In the genomic region with DNA sequence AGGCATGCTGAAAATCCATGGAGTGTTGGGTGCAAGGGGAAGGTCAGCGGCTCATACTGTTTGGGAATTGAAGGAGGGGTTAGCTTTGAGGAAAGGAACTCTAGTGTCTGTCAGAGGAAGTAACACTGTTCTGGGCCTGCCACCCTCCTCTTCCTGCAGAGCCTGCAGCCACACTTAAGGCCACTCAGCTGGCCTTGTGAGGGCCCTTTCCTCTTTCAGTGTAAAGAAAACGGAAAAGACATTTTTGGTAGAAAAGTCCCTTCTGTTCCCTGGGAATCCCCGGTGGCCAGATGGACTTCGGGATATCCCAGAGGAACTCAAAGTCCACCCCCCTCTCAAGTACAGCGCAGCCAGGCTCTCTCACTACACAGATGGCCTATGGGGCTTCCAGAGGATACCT, we compare ENCODE assay signal across 18 mouse cellular contexts. TPM values are rescaled to one million over a fixed set of nuclear protein-coding genes. Genes with fewer than 3 reads are reported as not detected.
DNase-seq lines count a peak whose midpoint lies in the region; ATAC-seq and TF ChIP-seq lines count a peak whose summit lies in the region.
"Had no signal": no experiment of that assay in that cellular context is flagged by ENCODE, and none has a peak within 500 bp of the region (broad histone marks: within the 10 kb centered on the region; RNA-seq: fewer than 3 reads in every experiment).

No protein-coding gene starts in this region.

- H3K9ac ChIP-seq in hindbrain, embryonic 13.5 days, result 0 out of 2 replicates have a peak overlapping the region, but pooled peaks have one; percentile 29
- H3K9ac ChIP-seq: lung, embryonic 14.5 days; neural tube, embryonic 13.5 days had no signal

- DNase-seq in hindbrain, embryonic 10.5 days (ENCODE audit: low spot score), result no peak
- peak; percentile 3 to 46 for DNase-seq in kidney, postnatal 25 days
- no peak for DNase-seq in left cerebral cortex, adult 11 months (ENCODE audit: low spot score)
- DNase-seq: cerebellum, postnatal 25 days; lung, embryonic 14.5 days had no signal

- H3K9me3 ChIP-seq in hindbrain, embryonic 13.5 days, result no peaks in the 10 kb centered on the region
- H3K9me3 ChIP-seq in hindbrain, embryonic 10.5 days, result no peaks in the 10 kb centered on the region
- no peaks in the 10 kb centered on the region for H3K9me3 ChIP-seq in megakaryocyte, embryonic 14.5 days
- H3K9me3 ChIP-seq: neural tube, embryonic 13.5 days had no signal

- no peak for TF ChIP-seq POLR2A in small intestine, adult 2 months (IDR thresholded peaks at IDR 0.05; ENCODE audit: low read depth, low read length)

- no peak for TF ChIP-seq CTCF in small intestine, adult 2 months (IDR thresholded peaks at IDR 0.05; ENCODE audit: extremely low read depth, insufficient read length, insufficient replicate concordance, low read depth, low read length)

- peaks cover 6% of the 10 kb centered on the region; the same call in 1 of the 2 replicates for H3K36me3 ChIP-seq in hindbrain, embryonic 13.5 days
- H3K36me3 ChIP-seq in hindbrain, embryonic 10.5 days, result no peaks in the 10 kb centered on the region
- peaks cover 74% of the 10 kb centered on the region for H3K36me3 ChIP-seq in megakaryocyte, embryonic 14.5 days (replicated peaks; ENCODE audit: low read length)
- peaks cover 33% of the 10 kb centered on the region for H3K36me3 ChIP-seq in small intestine, adult 2 months (ENCODE audit: control insufficient read depth, insufficient read depth, low read length)
- H3K36me3 ChIP-seq: neural tube, embryonic 13.5 days had no signal

- no peak overlapping the region for H3K4me3 ChIP-seq in hindbrain, embryonic 13.5 days
- no peak overlapping the region for H3K4me3 ChIP-seq in hindbrain, embryonic 10.5 days
- peak overlapping the region; percentile 92 for H3K4me3 ChIP-seq in megakaryocyte, embryonic 14.5 days (replicated peaks)
- no peak overlapping the region for H3K4me3 ChIP-seq in small intestine, adult 2 months (ENCODE audit: low read depth, low read length)
- H3K4me3 ChIP-seq: neural tube, embryonic 13.5 days had no signal

- no peak overlapping the region for H3K4me2 ChIP-seq in hindbrain, embryonic 13.5 days
- H3K4me2 ChIP-seq: lung, embryonic 14.5 days; neural tube, embryonic 13.5 days had no signal

- H3K27ac ChIP-seq in hindbrain, embryonic 13.5 days, result no peak overlapping the region
- no peak overlapping the region for H3K27ac ChIP-seq in hindbrain, embryonic 10.5 days
- H3K27ac ChIP-seq in small intestine, adult 2 months (ENCODE audit: insufficient read depth, low read depth, low read length), result 0 out of 2 replicates have a peak overlapping the region, but pooled peaks have one; percentile 7
- H3K27ac ChIP-seq: hindbrain, postnatal 0 days; neural tube, embryonic 13.5 days had no signal

- H3K27me3 ChIP-seq in hindbrain, embryonic 13.5 days, result peaks cover 28% of the 10 kb centered on the region
- peaks cover 24% of the 10 kb centered on the region for H3K27me3 ChIP-seq in hindbrain, embryonic 10.5 days (ENCODE audit: insufficient read depth, poor library complexity, severe bottlenecking)
- no peaks in the 10 kb centered on the region for H3K27me3 ChIP-seq in megakaryocyte, embryonic 14.5 days (replicated peaks)
- no peaks in the 10 kb centered on the region for H3K27me3 ChIP-seq in small intestine, adult 2 months (ENCODE audit: control insufficient read depth, insufficient read depth, low read length)
- H3K27me3 ChIP-seq: Patski had no signal

- no peak for ATAC-seq in hindbrain, embryonic 13.5 days (ENCODE audit: low FRiP score)
- no peak for ATAC-seq in megakaryocyte, adult 5-6 weeks (ENCODE audit: poor library complexity, severe bottlenecking)
- ATAC-seq: CD4-positive, CD25-positive, alpha-beta regulatory T cell, adult 4 months; hindbrain, postnatal 0 days; midbrain, embryonic 16.5 days; Patski had no signal

- peaks cover 14% of the 10 kb centered on the region for H3K4me1 ChIP-seq in hindbrain, embryonic 13.5 days (replicated peaks)
- peaks cover 15% of the 10 kb centered on the region for H3K4me1 ChIP-seq in hindbrain, embryonic 10.5 days (replicated peaks)
- peaks cover 91% of the 10 kb centered on the region for H3K4me1 ChIP-seq in megakaryocyte, embryonic 14.5 days
- H3K4me1 ChIP-seq in small intestine, adult 2 months (ENCODE audit: control insufficient read depth, insufficient read depth, insufficient read length, low read length), result peaks cover 35% of the 10 kb centered on the region

- 84% methylated on average over 5 of the region's 5 CpGs for WGBS in hindbrain, embryonic 13.5 days
- 76% methylated on average over 5 of the region's 5 CpGs for WGBS in hindbrain, embryonic 10.5 days
- WGBS in small intestine, adult 2 months, result 72% methylated on average over 5 of the region's 5 CpGs

RNA-seq across cellular contexts. Expression of a gene that starts 2.6 kb away (rescaled TPM):
- 4.8 and 6.4 TPM in 2 replicates for polyA plus RNA-seq in hindbrain, embryonic 13.5 days (2015; fragmentation: Nextera tagmentation; extraction: Ambion mirVana)
- polyA plus RNA-seq in hindbrain, embryonic 10.5 days (2016; fragmentation: Nextera tagmentation; extraction: Ambion mirVana), result 3.8 and 6.2 TPM in 2 replicates
- 19.3 and 30.2 TPM in 2 replicates for polyA plus RNA-seq in megakaryocyte, embryonic 14.5 days (2012; ENCODE audit: insufficient read depth, low replicate concordance)
- total RNA-seq in megakaryocyte, adult 5-6 weeks (2015), result 6.2 and 8.3 TPM in 2 replicates
- 9.6 and 10.2 TPM in 2 replicates for total RNA-seq in megakaryocyte, adult 5-6 weeks (2017)
- polyA plus RNA-seq in small intestine, adult 2 months (2012; rRNA removed), result 34.6 and 101 TPM in 2 replicates

RNA-seq across cellular contexts. Expression of a gene that starts 8.5 kb away (rescaled TPM):
- 21.3 and 23.7 TPM in 2 replicates for polyA plus RNA-seq in hindbrain, embryonic 13.5 days (2015; fragmentation: Nextera tagmentation; extraction: Ambion mirVana)
- polyA plus RNA-seq in hindbrain, embryonic 10.5 days (2016; fragmentation: Nextera tagmentation; extraction: Ambion mirVana), result 26.0 and 30.7 TPM in 2 replicates
- 293 and 361 TPM in 2 replicates for polyA plus RNA-seq in megakaryocyte, embryonic 14.5 days (2012; ENCODE audit: insufficient read depth, low replicate concordance)
- total RNA-seq in megakaryocyte, adult 5-6 weeks (2015), result 45.8 and 48.6 TPM in 2 replicates
- total RNA-seq in megakaryocyte, adult 5-6 weeks (2017), result 103 and 116 TPM in 2 replicates
- 25.3 and 26.8 TPM in 2 replicates for polyA plus RNA-seq in small intestine, adult 2 months (2012; rRNA removed)

RNA-seq across cellular contexts. Expression of a gene that starts 45.9 kb away (rescaled TPM):
- polyA plus RNA-seq in hindbrain, embryonic 13.5 days (2015; fragmentation: Nextera tagmentation; extraction: Ambion mirVana), result 37.3 and 41.8 TPM in 2 replicates
- 38.3 and 49.9 TPM in 2 replicates for polyA plus RNA-seq in hindbrain, embryonic 10.5 days (2016; fragmentation: Nextera tagmentation; extraction: Ambion mirVana)
- polyA plus RNA-seq in megakaryocyte, embryonic 14.5 days (2012; ENCODE audit: insufficient read depth, low replicate concordance), result 16.7 TPM in 1 of 2 replicates, not detected in the other
- total RNA-seq in megakaryocyte, adult 5-6 weeks (2015), result 14.4 and 21.8 TPM in 2 replicates
- total RNA-seq in megakaryocyte, adult 5-6 weeks (2017), result 5.8 and 7.5 TPM in 2 replicates
- 42.0 and 60.6 TPM in 2 replicates for polyA plus RNA-seq in small intestine, adult 2 months (2012; rRNA removed)

RNA-seq across cellular contexts. Expression of a gene that starts 49.7 kb away (rescaled TPM):
- 0.29 TPM in 1 of 2 replicates, not detected in the other for polyA plus RNA-seq in hindbrain, embryonic 13.5 days (2015; fragmentation: Nextera tagmentation; extraction: Ambion mirVana)
- 0.20 TPM in 1 of 2 replicates, not detected in the other for polyA plus RNA-seq in hindbrain, embryonic 10.5 days (2016; fragmentation: Nextera tagmentation; extraction: Ambion mirVana)
- polyA plus RNA-seq in megakaryocyte, embryonic 14.5 days (2012; ENCODE audit: insufficient read depth, low replicate concordance), result 0.44 TPM in 1 of 2 replicates, not detected in the other
- not detected in 2 replicates for total RNA-seq in megakaryocyte, adult 5-6 weeks (2015)
- not detected in 2 replicates for total RNA-seq in megakaryocyte, adult 5-6 weeks (2017)
- not detected in 2 replicates for polyA plus RNA-seq in small intestine, adult 2 months (2012; rRNA removed)
- total RNA-seq: hindbrain, postnatal 0 days; left cerebral cortex, postnatal 25 days had no signal
- polyA plus RNA-seq: embryonic facial prominence, embryonic 11.5 days; lung, embryonic 14.5 days; neural tube, embryonic 13.5 days had no signal

RNA-seq across cellular contexts. Expression of a gene that starts 53.7 kb away (rescaled TPM):
- not detected in 2 replicates for polyA plus RNA-seq in hindbrain, embryonic 13.5 days (2015; fragmentation: Nextera tagmentation; extraction: Ambion mirVana)
- not detected in 2 replicates for polyA plus RNA-seq in hindbrain, embryonic 10.5 days (2016; fragmentation: Nextera tagmentation; extraction: Ambion mirVana)
- 0.29 TPM in 1 of 2 replicates, not detected in the other for polyA plus RNA-seq in megakaryocyte, embryonic 14.5 days (2012; ENCODE audit: insufficient read depth, low replicate concordance)
- not detected in 2 replicates for total RNA-seq in megakaryocyte, adult 5-6 weeks (2015)
- total RNA-seq in megakaryocyte, adult 5-6 weeks (2017), result not detected in 2 replicates
- not detected in 2 replicates for polyA plus RNA-seq in small intestine, adult 2 months (2012; rRNA removed)
- total RNA-seq: heart, adult 18-20 months; hindbrain, postnatal 0 days had no signal
- polyA plus RNA-seq: CD4-positive, CD25-positive, alpha-beta regulatory T cell, adult 4 months; embryonic facial prominence, embryonic 11.5 days; lung, embryonic 14.5 days; Patski; thymus, postnatal 0 days had no signal

Comparison
In these comparisons a context has a peak if more than half of its experiments do, and no peak if none do; other contexts are left out.
1. DNase-seq: peak in kidney, postnatal 25 days (2 of 2); none in hindbrain, embryonic 10.5 days (single experiment) and left cerebral cortex, adult 11 months (single experiment).